Mouse (Mus musculus) small intestine, adult 2 months (tissue): ENCODE data around the gene Tmem59. TPM values are rescaled to one million over a fixed set of nuclear protein-coding genes. Genes with fewer than 3 reads are reported as not detected.

Experiments used
- H3K27ac ChIP-seq: fragments of 200-500 bp; 2 replicates; pipeline ENCODE4 v1.5.1; 2012; ENCODE audit warnings: low read depth, low read length, control low read depth, inconsistent platforms; ENCODE audit not compliant: insufficient read depth
- H3K27me3 ChIP-seq: fragments of 200-500 bp; 2 replicates; pipeline ENCODE4 v1.6.1; 2012; ENCODE audit warnings: mild to moderate bottlenecking, moderate library complexity, low read length, inconsistent platforms; ENCODE audit not compliant: control insufficient read depth, insufficient read depth
- H3K36me3 ChIP-seq: fragments of 200-500 bp; 2 replicates; pipeline ENCODE4 v1.6.1; 2012; ENCODE audit warnings: mild to moderate bottlenecking, low read length, control low read depth, inconsistent platforms; ENCODE audit not compliant: control insufficient read depth, insufficient read depth
- H3K4me1 ChIP-seq: fragments of 200-500 bp; 2 replicates; pipeline ENCODE4 v1.6.1; 2012; ENCODE audit warnings: low read length, inconsistent platforms, mixed read lengths; ENCODE audit not compliant: control insufficient read depth, insufficient read depth, insufficient read length
- H3K4me3 ChIP-seq: fragments of 200-500 bp; 2 replicates; pipeline ENCODE4 v1.5.1; 2012; ENCODE audit warnings: low read depth, mild to moderate bottlenecking, control low read depth, inconsistent platforms, low read length, moderate library complexity
- CTCF ChIP-seq: fragments of 200-500 bp; IDR thresholded peaks from 2 replicates; pipeline ENCODE4 v1.5.1; 2012; ENCODE audit warnings: low read depth, mild to moderate bottlenecking, control low read depth, inconsistent platforms, low read length, moderate library complexity, mixed read lengths; ENCODE audit not compliant: insufficient replicate concordance, insufficient read length; ENCODE audit errors: extremely low read depth
- POLR2A ChIP-seq: fragments of 200-500 bp; IDR thresholded peaks from 2 replicates; pipeline ENCODE4 v1.6.1; 2012; ENCODE audit warnings: low read depth, mild to moderate bottlenecking, control low read depth, inconsistent platforms, low read length, moderate library complexity
- WGBS: fragments of 180-500 bp; shearing (Covaris S2); methylation state at CpG from one replicate; pipeline ENCODE4 v1.1.7; 2018; 5-methylcytosine and 5-hydroxymethylcytosine counted together
- polyA plus RNA-seq: library from polyadenylated mRNA; depleted of rRNA; stranded (reverse); fragments of >200 nt; gene quantifications from 2 replicates; pipeline ENCODE4 v1.2.3, GENCODE M21; 2012; rRNA removed

Gene Tmem59
- polyA plus RNA-seq, 1 experiment, result 222 TPM

GRCm38 (mm10) chr4:107243365-107244333, 65.5 kb downstream of the Tmem59 start:
- H3K36me3 ChIP-seq, result peaks cover 24% of the 10 kb centered on the region

GRCm38 (mm10) chr4:107245368-107245767, 67.2 kb downstream of the Tmem59 start:
- 22% methylated on average over 2 of the region's 2 CpGs for WGBS
- Histone ChIP-seq H3K36me3 (peaks cover 14% of the 10 kb centered on the region), H3K27ac (no peak overlapping the region)

More at GRCm38 (mm10) chr4:107243365-107244333, 65.5 kb downstream of the Tmem59 start:
- no peaks in the 10 kb centered on the region for H3K27me3 ChIP-seq
- no peak overlapping the region for H3K4me3 ChIP-seq
- peaks cover 1% of the 10 kb centered on the region; the same call in 1 of the 2 replicates for H3K4me1 ChIP-seq
- WGBS, result 71% methylated on average over 6 of the region's 6 CpGs
- no peak for TF ChIP-seq CTCF
- no peak for TF ChIP-seq POLR2A
- no peak overlapping the region for H3K27ac ChIP-seq

GRCm38 (mm10) chr4:107246040-107246439, 67.8 kb downstream of the Tmem59 start:
- 73% methylated on average over 1 of the region's 1 CpGs for WGBS
- peaks cover 11% of the 10 kb centered on the region for H3K36me3 ChIP-seq
- H3K27ac ChIP-seq, result no peak overlapping the region
- H3K4me3 ChIP-seq, result no peak overlapping the region
- H3K4me1 ChIP-seq, result no peaks in the 10 kb centered on the region; the same call in 1 of the 2 replicates
- TF ChIP-seq POLR2A, result no peak
- no peak for TF ChIP-seq CTCF
- H3K27me3 ChIP-seq, result no peaks in the 10 kb centered on the region

More at GRCm38 (mm10) chr4:107245368-107245767, 67.2 kb downstream of the Tmem59 start:
- Histone ChIP-seq H3K4me1 (no peaks in the 10 kb centered on the region; the same call in 1 of the 2 replicates), H3K27me3 (no peaks in the 10 kb centered on the region), H3K4me3 (no peak overlapping the region)
- TF ChIP-seq POLR2A (no peak), CTCF (no peak)

- no peaks in the 10 kb centered on the region for H3K27me3 ChIP-seq
- H3K27ac ChIP-seq, result no peak overlapping the region
- no peak overlapping the region for H3K4me3 ChIP-seq
- TF ChIP-seq POLR2A (no peak), CTCF (no peak)
- 78% methylated on average over 9 of the region's 9 CpGs for WGBS
- H3K4me1 ChIP-seq, result peaks cover 2% of the 10 kb centered on the region; the same call in 1 of the 2 replicates
- peaks cover 11% of the 10 kb centered on the region for H3K36me3 ChIP-seq
Measured at GRCm38 (mm10) chr4:107247110-107247509, 68.9 kb downstream of the Tmem59 start.

GRCm38 (mm10) chr4:107248061-107248460, 69.9 kb downstream of the Tmem59 start:
- WGBS, result 81% methylated on average over 3 of the region's 3 CpGs
- peaks cover 9% of the 10 kb centered on the region for H3K36me3 ChIP-seq
- no peak overlapping the region for H3K27ac ChIP-seq
- H3K4me1 ChIP-seq, result peaks cover 4% of the 10 kb centered on the region; the same call in 1 of the 2 replicates
- TF ChIP-seq CTCF (no peak), POLR2A (no peak)
- no peak overlapping the region for H3K4me3 ChIP-seq
- no peaks in the 10 kb centered on the region for H3K27me3 ChIP-seq

- Histone ChIP-seq H3K36me3 (peaks cover 9% of the 10 kb centered on the region), H3K4me3 (no peak overlapping the region), H3K27ac (no peak overlapping the region), H3K4me1 (peaks cover 6% of the 10 kb centered on the region; the same call in 1 of the 2 replicates), H3K27me3 (no peaks in the 10 kb centered on the region)
- 78% methylated on average over 2 of the region's 2 CpGs for WGBS
- TF ChIP-seq CTCF, result no peak
- TF ChIP-seq POLR2A, result no peak
Measured at GRCm38 (mm10) chr4:107249471-107249870, 71.3 kb downstream of the Tmem59 start.

- H3K4me1 ChIP-seq, result peaks cover 6% of the 10 kb centered on the region; the same call in 1 of the 2 replicates
- TF ChIP-seq POLR2A (no peak), CTCF (peak; percentile 58; the same call in 1 of the 2 replicates)
- H3K27ac ChIP-seq, result no peak overlapping the region
- no peaks in the 10 kb centered on the region for H3K27me3 ChIP-seq
- H3K36me3 ChIP-seq, result peaks cover 9% of the 10 kb centered on the region
- H3K4me3 ChIP-seq, result no peak overlapping the region
- WGBS, result 18% methylated on average over 4 of the region's 4 CpGs
Measured at GRCm38 (mm10) chr4:107250494-107250893, 72.3 kb downstream of the Tmem59 start.

Other genes with a start within 250 kb of the Tmem59 start
- gene Mrpl37, start 111.5 kb upstream of the Tmem59 start, polyA plus RNA-seq, result 27.2 and 36.5 TPM in 2 replicates
- gene Cyb5rl, start 111.4 kb upstream of the Tmem59 start, polyA plus RNA-seq, result 1.8 and 2.5 TPM in 2 replicates
- gene Cdcp2, start 81.5 kb upstream of the Tmem59 start, polyA plus RNA-seq, result not detected in 2 replicates
- gene Tceanc2, start 717 bp downstream of the Tmem59 start, polyA plus RNA-seq, result 0.89 and 4.8 TPM in 2 replicates
- 0.18 and 1.1 TPM in 2 replicates for gene Ldlrad1, start 30.8 kb downstream of the Tmem59 start, polyA plus RNA-seq
- 4.0 and 9.3 TPM in 2 replicates for gene Lrrc42, start 75.1 kb downstream of the Tmem59 start, polyA plus RNA-seq
- 0.65 TPM in 1 of 2 replicates, not detected in the other for gene Hspb11, start 75.2 kb downstream of the Tmem59 start, polyA plus RNA-seq
- gene Dio1, start 128.8 kb downstream of the Tmem59 start, polyA plus RNA-seq, result 18.6 and 73.4 TPM in 2 replicates
- 34.2 and 59.3 TPM in 2 replicates for gene Yipf1, start 136.0 kb downstream of the Tmem59 start, polyA plus RNA-seq
- gene Ndc1, start 189.4 kb downstream of the Tmem59 start, polyA plus RNA-seq, result 4.8 and 5.6 TPM in 2 replicates